Mouse (Mus musculus) heart, embryonic 13.5 days (tissue): ENCODE data around the gene Ppm1l. TPM values are rescaled to one million over a fixed set of nuclear protein-coding genes. Genes with fewer than 3 reads are reported as not detected.
A peak's percentile ranks its signal among the peaks of the same experiment; 100 is the strongest.
"Not testable (repeated sequence)": the region's sequence is repeated elsewhere in the genome, so short reads cannot be mapped to it uniquely, and the experiment has no call there.

ENCODE experiments used
- ATAC-seq: fragments of 200-750 bp; cut with Nextera tagmentation; 2 replicates; pipeline ENCODE4 v1.8.0; 2017; ENCODE audit warnings: moderate TSS enrichment; ENCODE audit not compliant: insufficient number of reproducible peaks, low FRiP score, low TSS enrichment; ENCODE audit errors: extremely low read depth
- H3K27ac ChIP-seq: fragments of 300-500 bp; sonication (generic); replicated peaks from 2 replicates; pipeline ENCODE4 v1.5.1; 2015; ENCODE audit warnings: moderate library complexity, mild to moderate bottlenecking, inconsistent platforms
- H3K27me3 ChIP-seq: fragments of 300-500 bp; sonication (generic); replicated peaks from 2 replicates; pipeline ENCODE4 v1.6.1; 2015; ENCODE audit warnings: mild to moderate bottlenecking, inconsistent platforms
- H3K36me3 ChIP-seq: fragments of 300-500 bp; sonication (generic); 2 replicates; pipeline ENCODE4 v1.6.1; 2015; ENCODE audit warnings: mild to moderate bottlenecking, inconsistent platforms
- H3K4me1 ChIP-seq: fragments of 300-500 bp; sonication (generic); 2 replicates; pipeline ENCODE4 v1.6.1; 2015; ENCODE audit warnings: inconsistent platforms
- H3K4me2 ChIP-seq: fragments of 300-500 bp; sonication (generic); 2 replicates; pipeline ENCODE4 v1.6.1; 2015; ENCODE audit warnings: inconsistent platforms, mild to moderate bottlenecking, moderate library complexity
- H3K4me3 ChIP-seq: fragments of 300-500 bp; sonication (generic); 2 replicates; pipeline ENCODE4 v1.5.1; 2015; ENCODE audit warnings: moderate library complexity, mild to moderate bottlenecking, inconsistent platforms
- H3K9ac ChIP-seq: fragments of 300-500 bp; sonication (generic); 2 replicates; pipeline ENCODE4 v1.6.1; 2015; ENCODE audit warnings: inconsistent platforms, mild to moderate bottlenecking, moderate library complexity
- H3K9me3 ChIP-seq: fragments of 300-500 bp; sonication (generic); 2 replicates; pipeline ENCODE4 v1.6.1; 2016; ENCODE audit warnings: inconsistent platforms
- WGBS: fragments of 180-500 bp; shearing (Covaris S2); methylation state at CpG from one replicate; pipeline ENCODE4 v1.1.7; 2015; ENCODE audit warnings: mixed read lengths; 5-methylcytosine and 5-hydroxymethylcytosine counted together
- polyA plus RNA-seq: library from polyadenylated mRNA; unstranded; fragments of >200 nt; fragmentation: Nextera tagmentation; extraction: Ambion mirVana; gene quantifications from 2 replicates; pipeline ENCODE4 v1.2.1, GENCODE M21; 2015

Gene Ppm1l
- polyA plus RNA-seq, 1 experiment from 2014 or later: 7.4 TPM

GRCm38 (mm10) chr3:69408064-69408463, 91.4 kb downstream of the Ppm1l start:
- Histone ChIP-seq H3K9ac (no peak overlapping the region), H3K4me1 (no peaks in the 10 kb centered on the region), H3K4me2 (no peak overlapping the region), H3K4me3 (no peak overlapping the region), H3K27me3 (no peaks in the 10 kb centered on the region), H3K27ac (no peak overlapping the region), H3K9me3 (no peaks in the 10 kb centered on the region), H3K36me3 (no peaks in the 10 kb centered on the region)
- WGBS: 71% methylated on average over 3 of the region's 3 CpGs
- ATAC-seq: no peak

GRCm38 (mm10) chr3:69416112-69416511, 99.5 kb downstream of the Ppm1l start:
- no peak for ATAC-seq
- no peaks in the 10 kb centered on the region for H3K4me1 ChIP-seq
- no peak overlapping the region for H3K4me2 ChIP-seq
- H3K4me3 ChIP-seq: no peak overlapping the region
- H3K27me3 ChIP-seq: no peaks in the 10 kb centered on the region
- no peaks in the 10 kb centered on the region for H3K36me3 ChIP-seq
- no peaks in the 10 kb centered on the region for H3K9me3 ChIP-seq
- WGBS: 70% methylated on average over 6 of the region's 6 CpGs
- no peak overlapping the region for H3K27ac ChIP-seq
- no peak overlapping the region for H3K9ac ChIP-seq

- Histone ChIP-seq H3K27ac (no peak overlapping the region), H3K4me2 (no peak overlapping the region), H3K36me3 (no peaks in the 10 kb centered on the region), H3K27me3 (no peaks in the 10 kb centered on the region), H3K4me1 (peaks cover 5% of the 10 kb centered on the region), H3K9ac (no peak overlapping the region), H3K9me3 (peaks cover 8% of the 10 kb centered on the region; the same call in 1 of the 2 replicates), H3K4me3 (no peak overlapping the region)
- no peak for ATAC-seq
- WGBS: 69% methylated on average over 3 of the region's 3 CpGs
Measured at GRCm38 (mm10) chr3:69422741-69423140, 106.1 kb downstream of the Ppm1l start.

GRCm38 (mm10) chr3:69423371-69423770, 106.7 kb downstream of the Ppm1l start:
- no peaks in the 10 kb centered on the region for H3K36me3 ChIP-seq
- H3K27ac ChIP-seq: no peak overlapping the region
- H3K4me2 ChIP-seq: no peak overlapping the region
- H3K4me1 ChIP-seq: peaks cover 5% of the 10 kb centered on the region
- H3K9ac ChIP-seq: no peak overlapping the region
- H3K9me3 ChIP-seq: peaks cover 8% of the 10 kb centered on the region; the same call in 1 of the 2 replicates
- H3K27me3 ChIP-seq: no peaks in the 10 kb centered on the region
- 75% methylated on average over 4 of the region's 4 CpGs for WGBS
- ATAC-seq: no peak
- H3K4me3 ChIP-seq: no peak overlapping the region

- H3K4me1 ChIP-seq: not testable (repeated sequence)
Measured at GRCm38 (mm10) chr3:69424781-69425180, 108.1 kb downstream of the Ppm1l start.

GRCm38 (mm10) chr3:69427259-69427658, 110.6 kb downstream of the Ppm1l start:
- Histone ChIP-seq H3K36me3 (no peaks in the 10 kb centered on the region), H3K9me3 (peaks cover 2% of the 10 kb centered on the region; the same call in 1 of the 2 replicates), H3K27ac (no peak overlapping the region), H3K4me2 (no peak overlapping the region), H3K9ac (no peak overlapping the region), H3K27me3 (no peaks in the 10 kb centered on the region), H3K4me3 (no peak overlapping the region), H3K4me1 (peaks cover 5% of the 10 kb centered on the region)
- no peak for ATAC-seq
- 63% methylated on average over 4 of the region's 4 CpGs for WGBS

More at GRCm38 (mm10) chr3:69424781-69425180, 108.1 kb downstream of the Ppm1l start:
- H3K27ac ChIP-seq, H3K36me3 ChIP-seq, H3K27me3 ChIP-seq, H3K9ac ChIP-seq, ATAC-seq, H3K4me3 ChIP-seq, H3K4me2 ChIP-seq, H3K9me3 ChIP-seq: not testable (repeated sequence)
- WGBS: 72% methylated on average over 2 of the region's 2 CpGs

- H3K36me3 ChIP-seq: no peaks in the 10 kb centered on the region
- no peaks in the 10 kb centered on the region for H3K27me3 ChIP-seq
- peaks cover 5% of the 10 kb centered on the region for H3K4me1 ChIP-seq
- 71% methylated on average over 3 of the region's 3 CpGs for WGBS
- no peak overlapping the region for H3K4me2 ChIP-seq
- no peak overlapping the region for H3K9ac ChIP-seq
- H3K9me3 ChIP-seq: no peaks in the 10 kb centered on the region
- ATAC-seq: no peak
- no peak overlapping the region for H3K4me3 ChIP-seq
- H3K27ac ChIP-seq: no peak overlapping the region
Measured at GRCm38 (mm10) chr3:69428221-69428620, 111.6 kb downstream of the Ppm1l start.

GRCm38 (mm10) chr3:69429319-69429718, 112.7 kb downstream of the Ppm1l start:
- no peaks in the 10 kb centered on the region for H3K9me3 ChIP-seq
- WGBS: 83% methylated on average over 5 of the region's 5 CpGs
- no peak overlapping the region for H3K27ac ChIP-seq
- H3K27me3 ChIP-seq: no peaks in the 10 kb centered on the region
- no peak overlapping the region for H3K4me3 ChIP-seq
- ATAC-seq: no peak
- no peaks in the 10 kb centered on the region for H3K36me3 ChIP-seq
- H3K4me1 ChIP-seq: peaks cover 13% of the 10 kb centered on the region
- no peak overlapping the region for H3K9ac ChIP-seq
- H3K4me2 ChIP-seq: no peak overlapping the region

- Histone ChIP-seq H3K4me3 (no peak overlapping the region), H3K4me1 (peaks cover 14% of the 10 kb centered on the region), H3K27ac (peak overlapping the region; percentile 57; the same call in 1 of the 2 replicates), H3K9ac (peak overlapping the region; percentile 57), H3K4me2 (no peak overlapping the region), H3K27me3 (no peaks in the 10 kb centered on the region), H3K9me3 (no peaks in the 10 kb centered on the region), H3K36me3 (no peaks in the 10 kb centered on the region)
- WGBS: 83% methylated on average over 10 of the region's 10 CpGs
- no peak for ATAC-seq
Measured at GRCm38 (mm10) chr3:69433580-69433979, 116.9 kb downstream of the Ppm1l start.

GRCm38 (mm10) chr3:69438773-69439514, 122.3 kb downstream of the Ppm1l start:
- H3K4me1 ChIP-seq: peaks cover 24% of the 10 kb centered on the region
- no peak for ATAC-seq
- WGBS: 34% methylated on average over 12 of the region's 12 CpGs
- H3K4me3 ChIP-seq: peak overlapping the region; percentile 14
- H3K36me3 ChIP-seq: no peaks in the 10 kb centered on the region
- H3K27me3 ChIP-seq: no peaks in the 10 kb centered on the region
- H3K27ac ChIP-seq: peak overlapping the region; percentile 50
- peak overlapping the region; percentile 33; the same call in 1 of the 2 replicates for H3K9ac ChIP-seq
- peak overlapping the region; percentile 57 for H3K4me2 ChIP-seq
- no peaks in the 10 kb centered on the region for H3K9me3 ChIP-seq

- Histone ChIP-seq H3K4me3 (no peak overlapping the region), H3K4me2 (no peak overlapping the region), H3K9me3 (no peaks in the 10 kb centered on the region), H3K27ac (no peak overlapping the region), H3K9ac (no peak overlapping the region), H3K4me1 (peaks cover 19% of the 10 kb centered on the region), H3K36me3 (no peaks in the 10 kb centered on the region), H3K27me3 (no peaks in the 10 kb centered on the region)
- WGBS: 70% methylated on average over 5 of the region's 5 CpGs
- ATAC-seq: no peak
Measured at GRCm38 (mm10) chr3:69440761-69441160, 124.1 kb downstream of the Ppm1l start.

- no peaks in the 10 kb centered on the region for H3K27me3 ChIP-seq
- no peak overlapping the region for H3K4me3 ChIP-seq
- H3K9ac ChIP-seq: peak overlapping the region; percentile 7; the same call in 1 of the 2 replicates
- H3K36me3 ChIP-seq: no peaks in the 10 kb centered on the region
- no peak for ATAC-seq
- H3K4me1 ChIP-seq: peaks cover 23% of the 10 kb centered on the region
- H3K4me2 ChIP-seq: peak overlapping the region; percentile 46
- peak overlapping the region; percentile 85 for H3K27ac ChIP-seq
- 33% methylated on average over 5 of the region's 5 CpGs for WGBS
- no peaks in the 10 kb centered on the region for H3K9me3 ChIP-seq
Measured at GRCm38 (mm10) chr3:69446989-69447388, 130.3 kb downstream of the Ppm1l start.
